In the genomic region with DNA sequence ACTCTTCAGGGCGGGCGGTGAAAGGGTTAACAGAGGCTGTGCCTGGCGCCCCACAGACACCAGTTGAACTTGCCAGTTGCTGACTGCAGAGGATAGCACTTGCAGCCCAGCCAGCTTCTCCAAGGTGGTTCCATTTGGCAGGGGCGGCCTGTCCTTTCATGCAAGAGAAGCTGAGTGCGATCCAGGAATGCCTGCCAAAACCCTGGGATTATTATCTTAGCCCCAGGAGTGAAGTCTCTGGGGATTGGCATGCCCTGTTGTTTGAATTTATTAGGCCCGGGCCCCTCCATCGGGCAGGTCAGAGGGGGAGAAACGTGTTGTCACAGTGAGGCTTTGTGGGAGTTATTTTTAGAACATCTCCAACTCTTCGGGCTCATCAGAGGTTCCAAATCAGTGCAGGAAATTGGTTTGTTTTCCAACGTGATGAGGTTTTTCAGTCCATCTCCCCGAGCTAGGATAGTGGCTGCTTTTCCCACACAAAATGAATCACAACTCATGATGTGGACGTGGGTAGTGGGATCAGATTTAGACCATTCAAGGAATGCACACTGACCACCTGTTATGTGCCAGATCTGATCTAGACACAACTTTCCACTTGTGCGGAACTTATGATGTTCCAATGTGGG, we compare ENCODE assay signal across 8 mouse cellular contexts.
DNase-seq lines count a peak whose midpoint lies in the region; ATAC-seq and TF ChIP-seq lines count a peak whose summit lies in the region.

No protein-coding gene starts in this region.

- TF ChIP-seq CTCF in stomach, postnatal 0 days (IDR thresholded peaks at IDR 0.05; ENCODE audit: low read depth), result no peak

- no peak overlapping the region for H3K4me2 ChIP-seq in forebrain, embryonic 13.5 days
- H3K4me2 ChIP-seq in forebrain, embryonic 11.5 days (ENCODE audit: low read depth, low read length, severe bottlenecking), result no peak overlapping the region
- peak overlapping the region; percentile 18 for H3K4me2 ChIP-seq in heart, embryonic 11.5 days
- no peak overlapping the region for H3K4me2 ChIP-seq in stomach, postnatal 0 days (replicated peaks; ENCODE audit: low read depth)

- 36% methylated on average over 13 of the region's 13 CpGs for WGBS in forebrain, embryonic 13.5 days
- WGBS in forebrain, embryonic 11.5 days, result 57% methylated on average over 13 of the region's 13 CpGs
- WGBS in heart, embryonic 11.5 days (ENCODE audit: insufficient replicate concordance), result 19% methylated on average over 13 of the region's 13 CpGs
- WGBS in stomach, postnatal 0 days, result 34% methylated on average over 13 of the region's 13 CpGs

- no peak overlapping the region for H3K4me3 ChIP-seq in forebrain, embryonic 13.5 days
- H3K4me3 ChIP-seq in forebrain, embryonic 11.5 days (ENCODE audit: low read depth, low read length), result no peak overlapping the region
- H3K4me3 ChIP-seq in heart, embryonic 11.5 days (ENCODE audit: low read depth, low read length), result no peak overlapping the region
- H3K4me3 ChIP-seq in stomach, postnatal 0 days (ENCODE audit: low read depth, low read length), result no peak overlapping the region

- intact Hi-C loops in left cerebral cortex, postnatal 10 days (cut with DNase I), result no loop called here

- no peak for TF ChIP-seq EP300 in stomach, postnatal 0 days (optimal IDR thresholded peaks at IDR 0.05)

- no peaks in the 10 kb centered on the region for H3K9me3 ChIP-seq in forebrain, embryonic 13.5 days (replicated peaks)
- H3K9me3 ChIP-seq in forebrain, embryonic 11.5 days (ENCODE audit: control insufficient read depth, low read length), result no peaks in the 10 kb centered on the region
- H3K9me3 ChIP-seq in heart, embryonic 11.5 days (replicated peaks; ENCODE audit: control insufficient read depth, low read length), result no peaks in the 10 kb centered on the region
- H3K9me3 ChIP-seq in stomach, postnatal 0 days (ENCODE audit: control insufficient read depth, low read length), result no peaks in the 10 kb centered on the region

- peaks cover 2% of the 10 kb centered on the region; the same call in 1 of the 2 replicates for H3K27me3 ChIP-seq in forebrain, embryonic 13.5 days
- H3K27me3 ChIP-seq in forebrain, embryonic 11.5 days (ENCODE audit: control insufficient read depth, insufficient read depth, low read length), result no peaks in the 10 kb centered on the region
- H3K27me3 ChIP-seq in heart, embryonic 11.5 days (ENCODE audit: control insufficient read depth, insufficient read depth, low read length), result no peaks in the 10 kb centered on the region; the same call in 1 of the 2 replicates
- no peaks in the 10 kb centered on the region for H3K27me3 ChIP-seq in stomach, postnatal 0 days (ENCODE audit: control insufficient read depth, insufficient read depth, low read length)

- H3K36me3 ChIP-seq in forebrain, embryonic 13.5 days (ENCODE audit: poor library complexity, severe bottlenecking), result no peaks in the 10 kb centered on the region
- H3K36me3 ChIP-seq in forebrain, embryonic 11.5 days (ENCODE audit: control insufficient read depth, insufficient read depth, low read length), result no peaks in the 10 kb centered on the region
- no peaks in the 10 kb centered on the region for H3K36me3 ChIP-seq in heart, embryonic 11.5 days (ENCODE audit: control insufficient read depth, insufficient read depth, low read length)
- H3K36me3 ChIP-seq in stomach, postnatal 0 days (ENCODE audit: control insufficient read depth, insufficient read depth, low read length), result no peaks in the 10 kb centered on the region

- ATAC-seq in forebrain, embryonic 13.5 days, result peak; percentile 54
- ATAC-seq in forebrain, embryonic 11.5 days (replicated peaks; ENCODE audit: low FRiP score), result no peak
- no peak; the same call in 1 of the 2 replicates for ATAC-seq in heart, embryonic 11.5 days (replicated peaks; ENCODE audit: insufficient number of reproducible peaks, low FRiP score, low TSS enrichment)
- no peak for ATAC-seq in stomach, postnatal 0 days (ENCODE audit: low FRiP score, low TSS enrichment)
- no peak for ATAC-seq in activated CD4-positive, CD25-positive, alpha-beta regulatory T cell, adult 4 months

- peaks cover 55% of the 10 kb centered on the region for H3K4me1 ChIP-seq in forebrain, embryonic 13.5 days
- H3K4me1 ChIP-seq in forebrain, embryonic 11.5 days (replicated peaks; ENCODE audit: control insufficient read depth, insufficient read depth, low read length), result peaks cover 4% of the 10 kb centered on the region; the same call in 1 of the 2 replicates
- H3K4me1 ChIP-seq in heart, embryonic 11.5 days (ENCODE audit: control insufficient read depth, insufficient read depth, low read length), result peaks cover 29% of the 10 kb centered on the region
- peaks cover 4% of the 10 kb centered on the region; the same call in 1 of the 2 replicates for H3K4me1 ChIP-seq in stomach, postnatal 0 days (replicated peaks; ENCODE audit: control insufficient read depth, insufficient read depth)

- no peak for DNase-seq in forebrain, embryonic 11.5 days (ENCODE audit: low spot score)
- peak; percentile 86 for DNase-seq in Muller cell, postnatal 12 days (ENCODE audit: inconsistent ontology term)
- peak; percentile 81 to 82 for DNase-seq in cerebellum, postnatal 36 days
- DNase-seq in left cerebral cortex, postnatal 10 days (ENCODE audit: extremely low spot score in 1 of 2, low spot score in 2 of 2), result peak; percentile 74 to 77
- DNase-seq in stomach, postnatal 0 days (ENCODE audit: low spot score), result peak; percentile 27

- H3K27ac ChIP-seq in forebrain, embryonic 13.5 days, result peak overlapping the region; percentile 11; the same call in 1 of the 2 replicates
- no peak overlapping the region for H3K27ac ChIP-seq in forebrain, embryonic 11.5 days (ENCODE audit: low read depth, low read length)
- H3K27ac ChIP-seq in heart, embryonic 11.5 days (ENCODE audit: low read depth, low read length), result peak overlapping the region; percentile 36
- H3K27ac ChIP-seq in stomach, postnatal 0 days (replicated peaks), result no peak overlapping the region; the same call in 1 of the 2 replicates

- no peak overlapping the region for H3K9ac ChIP-seq in forebrain, embryonic 13.5 days
- no peak overlapping the region for H3K9ac ChIP-seq in forebrain, embryonic 11.5 days (ENCODE audit: low read length)
- H3K9ac ChIP-seq in heart, embryonic 11.5 days (ENCODE audit: low read depth, low read length), result no peak overlapping the region
- no peak overlapping the region for H3K9ac ChIP-seq in stomach, postnatal 0 days (ENCODE audit: low read length)

Comparison
In these comparisons a context has a peak if more than half of its experiments do, and no peak if none do; other contexts are left out.
1. H3K27ac ChIP-seq: peak in forebrain, embryonic 13.5 days (single experiment) and heart, embryonic 11.5 days (single experiment); none in forebrain, embryonic 11.5 days (single experiment) and stomach, postnatal 0 days (single experiment).